Mouse (Mus musculus) bone marrow, adult 2 months (tissue): Measurements from ENCODE around the gene Gm17657.

Experiments
- CTCF ChIP-seq: fragments of 200-500 bp; IDR thresholded peaks from 2 replicates; pipeline ENCODE4 v1.5.1; 2011; ENCODE audit warnings: low read length, control low read depth; ENCODE audit not compliant: control insufficient read depth, insufficient read depth
- POLR2A ChIP-seq: fragments of 200-500 bp; IDR thresholded peaks from 2 replicates; pipeline ENCODE4 v1.6.1; 2011; ENCODE audit warnings: low read depth, mild to moderate bottlenecking, control low read depth, low read length, borderline replicate concordance; ENCODE audit not compliant: control insufficient read depth

- TF ChIP-seq CTCF = no peak
- TF ChIP-seq POLR2A = no peak
These were observed 6.4 kb downstream of the Gm17657 start for GRCm38 (mm10) chr17:29542831-29543690.
